Comparison of ENCODE assay signal across 8 mouse cellular contexts in genomic region chr5:118331286-118331607, GRCm38 (mm10).
A peak's percentile ranks its signal among the peaks of the same experiment; 100 is the strongest.
DNase-seq lines count a peak whose midpoint lies in the region; ATAC-seq lines count a peak whose summit lies in the region.

No protein-coding gene starts in this region.

- H3K9ac ChIP-seq in neural tube, embryonic 15.5 days (replicated peaks): no peak overlapping the region; the same call in 1 of the 2 replicates

- H3K27ac ChIP-seq in neural tube, embryonic 15.5 days (replicated peaks): no peak overlapping the region

- H3K4me3 ChIP-seq in neural tube, embryonic 15.5 days (replicated peaks): peak overlapping the region; percentile 38

- peaks cover 37% of the 10 kb centered on the region for H3K4me1 ChIP-seq in neural tube, embryonic 15.5 days

- DNase-seq in cerebellum, adult 9-11 months: peak; percentile 70
- no peak for DNase-seq in cerebellum, adult 11 months
- peak; percentile 72 for DNase-seq in right cerebral cortex, adult 18-20 months
- DNase-seq in right cerebral cortex, postnatal 4 days: no peak
- peak; percentile 68 for DNase-seq in layer of hippocampus, adult 9-11 months
- DNase-seq in spleen, adult 12 weeks (ENCODE audit: low spot score): no peak
- no peak for DNase-seq in cerebellum, adult 9-10 months

- ATAC-seq in neural tube, embryonic 15.5 days (ENCODE audit: low FRiP score): peak; percentile 19; the same call in 1 of the 2 replicates

- no peaks in the 10 kb centered on the region for H3K36me3 ChIP-seq in neural tube, embryonic 15.5 days

- 0 out of 2 replicates have a peak, but pooled peaks cover 4% of the 10 kb centered on the region for H3K27me3 ChIP-seq in neural tube, embryonic 15.5 days (replicated peaks)

- H3K4me2 ChIP-seq in neural tube, embryonic 15.5 days: peak overlapping the region; percentile 80

- H3K9me3 ChIP-seq in neural tube, embryonic 15.5 days (replicated peaks): no peaks in the 10 kb centered on the region

- WGBS in neural tube, embryonic 15.5 days: 19% methylated on average over 14 of the region's 14 CpGs

Comparison
In these comparisons a context has a peak if more than half of its experiments do, and no peak if none do; other contexts are left out.
1. DNase-seq: peak in cerebellum, adult 9-11 months (single experiment), right cerebral cortex, adult 18-20 months (single experiment) and layer of hippocampus, adult 9-11 months (single experiment); none in cerebellum, adult 11 months (single experiment), right cerebral cortex, postnatal 4 days (single experiment), spleen, adult 12 weeks (single experiment) and cerebellum, adult 9-10 months (single experiment).